Mouse (Mus musculus): ENCODE results near the gene Kif24.
A peak's percentile ranks its signal among the peaks of the same experiment; 100 is the strongest.

Gene Kif24

DNA sequence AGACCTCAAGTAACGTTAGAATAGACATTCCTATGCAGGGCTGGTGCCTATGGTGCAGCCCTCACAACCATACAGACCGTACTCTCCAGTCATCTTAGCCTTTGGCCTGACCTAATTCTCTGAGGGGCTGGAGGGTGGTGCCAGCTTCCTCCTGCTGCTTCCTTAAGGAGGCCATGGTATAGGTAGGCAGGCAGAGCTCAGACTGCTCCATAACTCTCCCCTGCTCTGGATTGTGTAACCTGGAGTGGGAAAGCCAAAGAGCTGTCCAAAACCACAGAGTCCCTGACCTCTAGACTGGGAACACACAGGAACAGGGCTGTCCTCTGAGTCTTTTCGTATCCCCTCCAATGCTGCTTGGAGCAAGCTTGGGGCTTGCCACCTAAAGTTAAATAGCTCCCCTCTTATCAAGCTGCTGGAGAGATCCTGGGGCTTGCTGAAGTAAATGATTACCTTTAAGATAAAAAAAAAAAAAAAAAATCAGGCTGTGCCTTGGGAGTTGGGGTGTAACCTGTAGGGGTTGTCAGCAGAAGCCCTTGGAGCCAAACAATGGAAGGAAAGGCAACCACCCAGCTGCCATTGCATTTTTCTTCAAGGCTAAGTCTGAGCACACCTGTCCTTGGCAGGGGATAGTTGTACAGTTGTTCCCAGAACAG, 28.9 kb upstream of the Kif24 start:
- no peak for DNase-seq (ENCODE audit: low spot score in 2 of 2)

DNA sequence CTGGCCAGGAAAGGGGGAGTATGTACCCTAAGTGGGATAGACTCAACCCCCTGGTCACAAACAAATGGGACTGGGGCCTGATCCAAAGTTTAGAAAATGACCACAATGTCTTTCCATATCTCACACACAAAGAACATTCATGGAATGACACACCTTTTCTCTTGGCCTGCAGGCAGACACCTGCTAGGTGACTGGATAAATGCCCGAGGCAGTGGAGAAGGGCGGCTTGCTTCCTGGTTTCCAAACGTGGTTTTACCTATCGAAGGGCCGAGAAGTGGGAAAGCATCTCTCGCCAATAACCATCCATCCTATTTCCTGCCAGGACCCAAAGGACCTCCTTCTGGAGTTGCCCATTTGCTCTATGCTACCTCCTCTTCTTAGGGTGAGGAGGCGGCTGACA, 28.3 kb upstream of the Kif24 start:
- DNase-seq (ENCODE audit: low spot score in 2 of 2) = no peak

DNA sequence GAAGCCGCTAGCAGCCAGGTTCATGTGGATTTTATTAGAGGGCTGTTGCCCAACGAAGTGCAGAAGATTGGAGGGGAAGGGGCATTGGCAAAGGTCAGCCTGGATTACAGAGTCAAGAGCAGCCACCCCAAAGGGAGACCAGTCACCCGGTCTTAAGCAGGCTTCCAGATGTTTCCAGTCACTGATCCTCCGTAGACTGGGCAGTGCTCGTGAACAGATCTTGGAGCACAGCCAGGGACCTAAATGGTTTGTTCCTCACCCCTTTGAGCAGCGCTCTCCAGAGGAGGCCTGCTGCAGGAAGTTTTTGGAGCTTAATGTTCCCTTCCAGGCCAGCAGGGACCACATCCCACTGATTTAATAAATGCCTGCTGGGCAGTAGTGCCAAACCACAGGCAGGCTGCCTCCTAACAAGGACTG, 16.9 kb upstream of the Kif24 start:
- no peak for DNase-seq (ENCODE audit: low spot score in 2 of 2)

DNA sequence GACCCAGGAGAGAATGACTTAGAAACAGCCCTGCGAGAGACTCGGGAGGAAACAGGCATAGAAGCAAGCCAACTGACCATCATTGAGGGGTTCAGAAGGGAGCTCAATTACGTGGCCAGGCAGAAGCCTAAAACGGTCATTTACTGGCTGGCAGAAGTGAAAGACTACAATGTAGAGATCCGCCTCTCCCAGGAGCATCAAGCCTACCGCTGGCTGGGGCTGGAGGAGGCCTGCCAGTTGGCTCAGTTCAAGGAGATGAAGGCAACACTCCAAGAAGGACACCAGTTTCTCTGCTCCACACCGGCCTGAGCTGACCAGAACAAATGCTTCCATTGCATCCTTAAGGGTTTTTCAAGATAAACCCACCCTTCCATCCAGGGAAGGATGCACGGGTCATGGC, 15.6 kb upstream of the Kif24 start:
- no peak for DNase-seq (ENCODE audit: low spot score in 2 of 2)

DNA sequence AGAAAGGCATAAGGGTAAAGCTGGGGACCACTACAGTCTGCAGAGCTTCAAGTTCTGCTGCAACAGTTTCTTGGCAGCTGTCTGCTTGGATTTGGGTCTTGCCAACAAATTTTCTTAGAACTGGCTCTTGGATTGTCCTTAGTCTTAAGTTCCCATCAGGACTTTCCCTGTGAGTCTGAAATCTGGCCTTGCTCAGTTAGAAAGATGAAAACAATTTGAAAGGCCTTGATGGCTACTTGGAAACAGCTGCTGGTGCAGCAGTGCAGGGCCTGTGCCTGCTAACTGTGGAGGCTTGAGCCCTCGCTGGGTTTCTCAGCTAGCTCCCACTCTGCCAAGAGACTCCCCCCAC, 14.7 kb upstream of the Kif24 start:
- no peak for DNase-seq (ENCODE audit: low spot score in 2 of 2)

DNA sequence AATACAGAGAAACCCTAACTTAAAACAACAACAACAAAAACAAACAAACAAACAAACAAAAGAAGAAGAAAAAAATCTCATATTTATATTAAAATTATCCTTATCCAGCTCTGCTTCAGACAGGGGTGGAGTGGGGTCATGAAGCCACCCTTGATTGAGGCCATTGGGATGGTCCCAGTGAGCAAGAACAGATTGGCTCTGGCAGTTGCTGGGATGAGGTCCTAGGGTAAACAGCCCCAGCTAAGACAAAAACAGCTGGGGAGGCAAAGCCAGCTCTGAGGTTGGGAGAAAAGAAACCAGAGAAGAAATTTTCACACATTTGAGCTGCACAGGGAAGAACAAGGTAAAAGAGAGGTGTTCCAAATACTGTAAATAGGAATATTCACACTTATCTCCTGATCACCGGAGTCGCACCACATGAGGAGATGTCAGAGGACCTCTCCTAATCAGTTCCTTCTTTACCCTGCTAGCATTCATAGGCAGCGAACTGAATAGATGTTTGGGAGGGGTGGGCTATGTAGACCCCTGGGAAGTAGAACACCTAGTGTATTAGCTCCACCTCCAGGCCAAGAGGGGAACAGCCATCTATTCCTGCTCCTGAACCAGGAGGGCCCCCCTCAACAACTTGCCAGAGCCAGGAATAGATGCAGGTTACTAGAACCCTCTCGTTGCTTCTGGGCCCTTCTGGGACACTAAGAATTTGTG, 14.2 kb upstream of the Kif24 start:
- DNase-seq (ENCODE audit: low spot score in 2 of 2) = no peak

DNA sequence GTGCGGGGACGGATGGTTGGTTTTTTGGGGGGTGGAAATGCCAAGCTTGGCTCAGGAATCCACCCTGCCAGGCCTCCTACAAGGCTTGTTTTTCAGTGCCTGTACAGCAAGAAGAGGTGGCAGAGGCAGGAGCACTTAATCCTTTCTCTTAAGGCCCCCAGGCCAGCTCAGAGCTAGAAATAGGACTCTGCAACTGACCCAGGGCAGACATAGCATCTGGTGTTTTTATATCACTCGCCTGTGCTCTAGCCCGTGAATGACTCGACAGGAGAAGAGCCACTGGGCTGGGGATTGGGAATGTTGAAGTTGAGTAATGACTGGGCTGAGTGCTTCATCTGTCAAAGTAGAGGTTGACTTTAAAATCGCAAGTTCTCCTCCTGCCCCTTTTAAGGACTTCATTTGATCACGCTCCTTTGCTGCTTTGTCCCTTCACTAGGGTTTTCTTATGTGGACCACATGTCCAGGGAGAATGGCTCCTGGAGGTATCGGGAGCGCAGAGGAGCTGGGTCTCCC, 13.0 kb upstream of the Kif24 start:
- DNase-seq (ENCODE audit: low spot score in 2 of 2) = no peak

DNA sequence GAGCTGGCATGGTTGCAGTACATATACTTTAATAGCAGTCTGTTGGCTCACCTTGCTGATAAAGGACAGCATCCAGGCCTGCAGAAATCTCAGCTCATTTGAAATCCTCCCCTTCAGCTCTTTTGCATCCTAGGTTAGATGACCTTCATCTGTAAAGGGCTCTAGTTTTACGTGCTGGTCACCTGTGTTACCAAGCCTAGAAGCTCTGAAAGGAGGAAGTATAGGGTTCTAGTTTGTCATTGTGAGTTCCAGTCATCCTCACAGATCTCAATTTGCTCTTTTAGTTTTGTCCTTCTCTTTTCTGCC, 6.7 kb upstream of the Kif24 start:
- DNase-seq (ENCODE audit: low spot score in 2 of 2) = no peak

GRCm38 (mm10) chr4:41470684-41471383, 6.1 kb upstream of the Kif24 start:
- no peak for DNase-seq (ENCODE audit: low spot score in 2 of 2)

DNA sequence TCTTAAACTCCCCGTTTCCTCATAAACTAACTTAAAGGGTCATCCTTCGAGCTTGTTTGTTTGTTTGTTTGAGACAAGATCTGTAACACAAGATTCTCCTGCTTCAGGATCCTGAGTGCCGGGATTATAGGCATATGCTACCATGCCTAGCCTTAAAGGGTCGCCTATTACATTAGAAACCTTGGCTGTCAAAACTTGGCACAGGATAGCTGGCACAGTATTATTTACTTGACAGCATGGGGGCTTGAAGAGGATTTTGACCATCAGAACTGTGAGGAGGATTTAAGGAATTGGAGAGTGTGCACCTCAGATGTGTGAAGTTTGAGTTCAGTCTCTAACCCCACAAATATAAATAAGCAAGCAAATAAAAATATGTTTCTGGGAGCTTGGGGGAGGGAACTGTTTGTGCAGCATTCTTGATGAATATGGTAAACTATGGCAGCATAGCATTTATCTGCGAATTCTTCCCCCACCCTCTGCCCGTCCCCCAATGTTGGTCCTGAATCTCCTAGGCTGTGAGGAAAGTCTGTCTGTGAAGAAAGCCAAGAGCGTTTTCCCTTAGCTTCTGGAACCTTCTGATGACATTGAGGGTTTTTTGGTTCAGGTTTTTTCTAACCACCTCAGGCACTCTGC, 5.5 kb upstream of the Kif24 start:
- no peak for DNase-seq (ENCODE audit: low spot score in 2 of 2)

- no peak for DNase-seq (ENCODE audit: low spot score in 2 of 2)
Observed at GRCm38 (mm10) chr4:41469199-41469598, 4.5 kb upstream of the Kif24 start.

DNA sequence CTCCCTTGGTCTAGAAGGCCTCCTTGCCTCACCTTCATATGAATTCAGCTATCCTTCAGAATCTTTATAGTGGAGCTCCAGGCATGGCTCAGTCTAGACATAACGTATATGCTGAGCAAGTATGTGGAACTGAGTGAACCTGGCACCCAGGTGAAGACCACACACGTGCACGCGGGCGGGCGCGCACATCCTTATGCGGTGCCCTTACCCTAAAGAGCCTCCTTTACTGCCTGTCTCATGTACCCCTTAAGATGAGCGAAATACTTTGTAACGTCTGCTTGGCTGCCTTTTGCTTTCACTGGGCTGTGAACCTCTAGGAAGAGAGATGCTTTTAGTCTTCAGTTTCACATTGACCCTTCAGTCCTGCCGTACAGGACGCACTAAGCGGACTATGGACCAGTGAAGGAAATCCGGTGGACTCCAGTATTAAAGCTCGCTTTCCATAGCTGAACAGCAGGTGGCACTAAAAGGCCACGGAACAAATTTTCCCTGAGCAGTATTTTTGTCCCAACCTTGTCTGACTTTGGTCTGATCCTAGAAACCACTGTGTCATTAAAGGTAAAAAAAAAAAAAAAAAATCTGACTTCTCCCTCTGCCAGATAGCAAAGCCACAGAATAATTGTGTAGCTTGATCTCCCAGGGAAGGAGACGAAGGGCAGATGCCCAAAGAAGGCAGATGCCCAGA, 3.9 kb upstream of the Kif24 start:
- DNase-seq (ENCODE audit: low spot score in 2 of 2) = peak; percentile 18 to 53

DNA sequence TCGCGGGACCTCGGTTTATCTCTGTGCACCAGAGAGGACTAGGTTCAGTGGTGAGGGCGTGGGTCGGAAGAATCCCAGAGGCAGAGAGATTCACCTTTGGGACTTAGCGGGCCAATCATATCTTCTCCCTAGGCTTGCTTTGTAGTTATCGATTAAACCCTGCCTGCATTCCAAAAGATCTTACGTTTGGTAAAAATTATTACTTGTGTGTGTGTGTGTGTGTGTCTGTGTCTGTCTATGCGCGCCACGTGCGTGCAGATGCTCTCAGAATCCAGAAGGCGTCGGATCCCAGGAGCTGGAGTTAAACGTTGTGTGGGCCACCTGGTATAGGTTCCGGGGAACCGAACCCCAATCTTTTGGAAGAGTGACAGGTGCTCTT, 589 bp upstream of the Kif24 start:
- DNase-seq (ENCODE audit: low spot score in 2 of 2) = peak in 1 of 2 experiments; percentile 12

GRCm38 (mm10) chr4:41463051-41463738, 1.5 kb downstream of the Kif24 start:
- DNase-seq (ENCODE audit: low spot score in 2 of 2) = peak; percentile 18 to 39

DNA sequence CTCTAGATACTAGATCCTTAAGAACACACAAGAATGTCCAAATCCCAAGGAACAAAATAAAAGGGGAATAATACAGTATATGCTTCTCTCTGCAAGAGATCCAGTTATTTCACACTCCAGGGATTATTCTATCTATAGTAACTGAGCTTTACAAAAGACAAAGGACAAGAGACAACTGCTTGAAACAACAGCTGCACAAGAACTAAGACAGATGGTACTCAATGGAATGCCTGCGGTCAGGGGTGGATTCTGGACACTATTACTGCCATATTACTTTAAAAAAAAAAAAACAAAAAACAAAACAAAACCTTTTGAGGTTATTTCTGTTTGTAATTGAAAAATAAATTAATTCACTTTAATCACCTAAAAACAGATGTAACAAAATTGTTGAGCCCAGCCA, 4.0 kb downstream of the Kif24 start:
- DNase-seq (ENCODE audit: low spot score in 2 of 2) = no peak

GRCm38 (mm10) chr4:41447595-41447994, 17.1 kb downstream of the Kif24 start:
- no peak for DNase-seq (ENCODE audit: low spot score in 2 of 2)

DNA sequence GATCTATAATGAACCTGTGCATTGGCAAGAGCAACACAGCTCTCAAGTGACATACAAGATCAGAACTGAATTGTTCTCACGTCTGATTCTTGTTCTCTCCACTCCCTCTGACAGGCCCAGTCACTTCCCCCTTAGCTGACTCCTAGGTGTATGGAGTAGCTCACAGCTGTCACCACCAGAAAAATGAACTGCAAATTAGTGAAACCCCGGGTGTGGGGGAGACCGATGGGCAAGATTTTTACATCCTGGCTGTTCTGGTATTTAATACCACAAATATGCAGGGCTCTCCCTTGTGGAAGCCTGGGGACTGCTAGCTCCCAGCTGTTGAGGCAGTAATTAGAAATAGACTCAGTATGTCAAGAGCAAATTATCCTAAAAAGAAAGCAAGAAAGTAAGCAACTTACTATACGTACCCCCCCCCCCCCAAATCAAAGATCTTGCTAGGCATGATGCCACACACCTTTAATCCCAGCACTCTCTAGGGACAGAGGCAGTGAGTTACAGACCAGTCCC, 21.8 kb downstream of the Kif24 start:
- no peak for DNase-seq (ENCODE audit: low spot score in 2 of 2)

DNA sequence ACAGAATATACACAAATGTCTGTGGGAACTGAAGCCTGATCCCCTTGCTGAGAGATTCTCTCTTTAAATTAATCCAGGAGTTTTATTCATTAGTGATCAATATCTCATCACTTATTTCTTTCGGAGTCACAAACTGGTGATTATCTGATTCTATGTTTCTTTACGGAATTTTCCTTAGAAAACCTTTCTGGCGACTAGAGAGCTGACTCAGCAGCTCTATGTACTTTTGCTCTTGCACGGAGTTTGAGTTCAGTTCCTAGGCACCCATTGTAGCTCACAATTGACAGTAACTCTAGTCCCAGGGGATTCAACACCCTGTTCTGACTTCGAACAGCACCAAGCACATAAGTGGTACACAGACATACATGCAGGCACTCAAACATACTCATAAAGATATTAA, 25.8 kb downstream of the Kif24 start:
- DNase-seq (ENCODE audit: low spot score in 2 of 2) = no peak

- DNase-seq (ENCODE audit: low spot score in 2 of 2) = no peak
Observed at GRCm38 (mm10) chr4:41416966-41417365, 47.7 kb downstream of the Kif24 start.

DNA sequence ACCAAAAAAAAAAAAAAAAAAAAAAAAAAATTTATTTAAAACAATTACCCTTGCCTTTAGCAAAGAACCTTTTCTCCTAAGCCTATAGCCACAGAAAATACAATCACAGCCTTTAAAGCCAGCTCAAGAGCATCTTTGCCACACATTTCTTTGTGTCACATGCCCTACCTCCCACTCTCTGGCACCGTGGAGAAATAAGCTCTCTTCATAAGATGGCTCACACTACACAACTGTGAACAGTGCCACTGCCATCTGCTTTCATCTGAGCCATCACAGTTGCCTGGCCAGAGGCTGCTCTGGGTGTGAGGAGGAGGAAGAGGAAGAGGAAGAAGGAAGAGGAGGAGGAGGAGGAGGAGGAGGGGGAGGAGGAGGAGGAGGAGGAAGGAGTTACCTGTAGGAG, 55.3 kb downstream of the Kif24 start:
- no peak for DNase-seq (ENCODE audit: low spot score in 2 of 2)

DNA sequence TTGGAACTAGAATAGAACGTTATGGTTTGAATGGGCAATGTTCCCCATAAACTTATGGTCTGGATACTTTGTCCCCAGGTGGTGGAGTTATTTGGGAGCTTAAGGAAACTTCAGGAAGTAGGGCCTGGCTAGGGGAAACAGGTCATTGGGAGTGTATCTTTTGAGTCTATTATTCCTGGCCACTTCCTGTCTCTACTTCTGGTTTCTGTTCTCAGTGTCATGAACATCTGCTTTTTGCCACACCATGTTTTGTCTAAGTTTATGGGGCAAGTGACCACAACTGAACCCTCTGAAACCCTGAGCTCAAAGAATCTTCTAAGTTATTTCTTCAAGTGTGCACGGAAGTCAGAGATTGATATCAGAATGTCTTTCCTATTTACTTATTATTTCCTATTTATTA, 57.3 kb downstream of the Kif24 start:
- no peak for DNase-seq (ENCODE audit: low spot score in 2 of 2)
